Mouse (Mus musculus) ovary, adult 18-20 months (tissue): Measurements from ENCODE around the gene Ttc38.

Experiments
- DNase-seq: peaks from one replicate; pipeline ENCODE4 v3.0.0; 2022; ENCODE audit warnings: low spot score, mixed read lengths

Gene Ttc38

DNA sequence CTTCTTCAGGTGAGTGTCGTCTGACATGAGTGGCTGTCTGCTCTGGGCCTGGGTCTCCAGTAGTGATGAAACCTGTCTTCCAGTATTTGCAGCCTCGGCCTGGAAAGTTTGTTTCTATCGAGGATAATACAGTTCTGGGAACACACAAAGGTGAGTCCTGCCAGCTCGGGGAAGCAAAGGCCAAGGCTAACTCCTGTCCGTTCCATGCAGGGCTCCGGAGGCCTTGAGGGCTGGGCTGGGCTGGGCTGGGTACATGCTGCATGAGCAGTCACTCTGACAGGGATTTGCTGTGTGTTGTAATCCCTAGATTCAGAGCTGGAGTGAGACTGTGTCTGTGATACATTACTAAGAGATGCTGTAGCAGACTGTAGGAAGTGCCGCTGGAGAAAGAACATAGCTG lies 61.8 kb downstream of the Ttc38 start:
- no peak for DNase-seq

DNA sequence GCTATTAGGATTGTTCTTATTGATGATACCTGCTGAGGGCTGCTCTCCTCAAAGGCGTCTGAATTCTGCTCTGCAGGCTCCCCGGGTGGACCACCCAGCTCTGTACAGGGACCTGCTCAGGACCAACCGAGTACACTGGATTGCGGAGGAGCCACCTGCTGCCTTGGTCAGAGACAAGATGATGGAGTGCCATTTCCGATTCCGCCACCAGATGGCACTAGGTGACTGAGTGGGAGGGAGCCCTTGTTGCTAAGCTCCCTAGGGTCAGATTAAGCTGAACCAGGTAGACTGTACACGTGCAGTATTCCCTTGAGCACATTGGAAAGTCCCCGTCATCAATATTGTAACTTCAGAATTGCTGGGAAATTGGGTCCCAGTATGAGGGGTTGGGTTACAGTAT lies 64.2 kb downstream of the Ttc38 start:
- no peak for DNase-seq

DNA sequence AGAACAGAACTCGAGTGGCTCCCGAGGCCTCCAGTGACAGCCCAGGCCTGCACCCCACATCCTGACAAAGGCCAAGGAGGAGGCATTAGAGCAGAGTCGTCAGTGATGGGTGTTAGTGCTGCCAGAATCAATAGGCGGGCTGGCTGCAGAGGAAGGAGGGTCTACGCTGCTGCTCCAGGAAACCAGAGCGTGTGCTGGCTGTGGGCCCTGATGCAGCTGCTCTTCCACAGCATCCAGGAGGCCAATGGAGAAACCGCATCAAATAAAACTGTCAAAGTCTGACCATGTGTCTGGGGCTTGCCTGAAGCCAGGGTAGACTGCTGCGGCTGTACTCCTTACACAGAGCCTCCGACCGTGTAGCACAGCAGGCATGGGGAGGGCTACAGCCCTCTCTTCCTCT lies 65.0 kb downstream of the Ttc38 start:
- DNase-seq: no peak

DNA sequence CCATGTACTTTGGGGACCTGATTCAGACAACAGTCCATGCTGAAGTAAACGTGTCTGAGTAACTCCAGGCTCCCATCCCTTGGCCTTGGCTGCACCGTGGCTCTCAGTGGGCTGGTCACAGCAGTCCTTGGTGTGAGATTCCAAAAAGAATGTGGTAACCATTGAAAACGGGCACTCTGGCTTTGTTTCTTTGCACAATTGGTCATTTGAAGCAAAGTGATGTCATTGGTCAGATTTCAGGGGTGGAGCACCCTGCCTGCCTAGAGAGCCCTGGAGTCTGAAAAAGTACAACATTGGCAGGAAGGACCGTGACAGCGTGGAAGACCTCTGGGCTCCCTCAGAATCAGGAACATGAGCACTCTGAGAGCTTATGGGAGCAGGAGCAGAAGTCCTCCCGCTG lies 67.3 kb downstream of the Ttc38 start:
- no peak for DNase-seq

DNA sequence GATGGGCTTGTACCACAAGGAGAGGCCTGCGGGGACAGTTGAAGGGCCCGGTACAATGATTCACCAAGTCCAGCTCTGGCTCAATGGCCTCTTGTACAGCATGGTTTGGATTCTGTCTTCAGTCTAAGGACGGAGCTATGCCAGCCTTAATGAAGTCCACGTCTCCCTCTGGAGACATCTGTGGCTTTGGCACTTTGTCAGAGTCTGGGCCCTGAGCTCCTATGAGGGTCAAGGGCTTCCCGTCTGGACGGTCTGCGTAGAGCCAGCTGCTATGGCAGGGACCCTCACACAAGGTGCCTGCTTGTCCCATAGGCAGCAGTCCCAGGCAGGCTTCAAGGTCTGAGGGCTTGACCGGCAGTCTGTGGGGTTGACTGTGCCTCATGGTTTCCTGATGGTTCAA lies 68.2 kb downstream of the Ttc38 start:
- no peak for DNase-seq

DNA sequence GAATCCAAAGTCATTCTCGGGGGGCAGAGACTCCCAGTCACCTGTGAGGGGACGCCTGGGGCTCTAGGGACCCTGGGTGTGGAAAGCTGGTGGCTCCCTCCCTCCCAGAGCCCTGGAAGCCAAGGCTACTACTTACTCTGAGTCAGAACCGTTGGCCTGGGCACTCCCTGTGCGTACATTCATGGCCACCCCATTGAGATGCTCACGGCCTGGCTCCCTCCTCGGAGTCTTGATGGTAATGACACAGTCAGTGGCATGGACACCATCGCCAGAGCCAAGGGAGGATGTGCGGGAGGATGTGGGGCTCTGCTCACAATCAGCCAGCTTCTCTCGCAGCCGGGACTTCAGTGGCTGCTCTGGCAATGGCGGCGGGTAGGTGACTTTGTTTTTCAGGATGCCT lies 68.7 kb downstream of the Ttc38 start:
- no peak for DNase-seq

DNA sequence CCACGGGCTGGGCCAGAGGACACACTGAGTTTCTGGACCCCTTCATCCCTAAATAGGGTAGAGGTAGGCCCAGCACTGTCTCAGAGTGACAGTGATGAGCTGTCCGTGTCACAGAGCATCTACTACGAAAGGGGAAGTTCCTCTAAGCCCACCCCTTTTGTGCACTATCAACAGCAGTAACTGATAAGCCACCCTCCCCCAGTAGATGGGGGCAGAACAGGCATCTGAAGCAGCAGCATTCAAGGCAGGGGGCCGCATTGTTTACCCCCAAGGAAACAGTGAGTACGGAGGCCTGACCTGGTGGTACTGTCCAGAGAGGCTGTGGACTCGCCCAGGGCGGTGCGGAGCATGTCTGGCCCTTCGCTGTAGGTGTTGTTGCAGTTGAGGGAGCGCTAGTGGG lies 70.4 kb downstream of the Ttc38 start:
- no peak for DNase-seq

DNA sequence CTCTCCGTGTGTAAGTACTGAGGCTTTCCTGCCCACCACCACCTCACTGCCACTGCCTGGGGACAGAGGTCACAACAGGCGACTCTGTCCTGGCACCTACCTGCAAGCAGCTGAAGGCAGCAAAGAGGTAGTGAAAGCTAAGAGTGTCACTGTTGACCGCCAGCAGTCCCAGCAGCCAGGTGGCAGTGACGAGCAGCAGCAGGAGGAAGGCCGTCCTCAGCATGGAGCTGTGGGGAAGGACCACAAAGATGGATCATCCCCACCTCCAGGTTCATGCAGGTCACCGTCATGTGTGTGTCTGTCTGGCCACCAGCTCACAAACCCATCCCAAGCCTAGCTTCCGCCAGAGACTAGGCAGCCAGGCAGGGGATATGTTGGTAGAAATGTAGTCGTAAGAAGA lies 71.7 kb downstream of the Ttc38 start:
- DNase-seq: no peak
